24 mouse cellular contexts compared by ENCODE assay signal in genomic region chr16:8455221-8455620, GRCm38 (mm10). TPM values are rescaled to one million over a fixed set of nuclear protein-coding genes. Genes with fewer than 3 reads are reported as not detected.
A peak's percentile ranks its signal among the peaks of the same experiment; 100 is the strongest.
DNase-seq lines count a peak whose midpoint lies in the region; ATAC-seq and TF ChIP-seq lines count a peak whose summit lies in the region.
"Had no signal": no experiment of that assay in that cellular context is flagged by ENCODE, and none has a peak within 500 bp of the region (broad histone marks: within the 10 kb centered on the region; RNA-seq: fewer than 3 reads in every experiment).

No protein-coding gene starts in this region.

- 0 out of 2 replicates have a peak, but pooled peaks cover 9% of the 10 kb centered on the region for H3K27me3 ChIP-seq in intestine, embryonic 14.5 days (replicated peaks; ENCODE audit: control insufficient read depth, insufficient read depth, low read length)
- no peaks in the 10 kb centered on the region for H3K27me3 ChIP-seq in intestine, embryonic 15.5 days (replicated peaks)
- H3K27me3 ChIP-seq: limb, embryonic 13.5 days; lung, embryonic 15.5 days; neural tube, embryonic 12.5 days had no signal

- no peak for TF ChIP-seq CTCF in left cerebral cortex, adult 2 months (IDR thresholded peaks at IDR 0.05)

- DNase-seq in intestine, embryonic 14.5 days (ENCODE audit: low spot score) = peak; percentile 32
- DNase-seq in CD4-positive helper T cell, adult 2 months (ENCODE audit: low read depth, low spot score) = peak; percentile 52
- peak; percentile 54 for DNase-seq in T-cell, adult 2 months (ENCODE audit: low spot score)
- no peak for DNase-seq in left cerebral cortex, adult 2 months (ENCODE audit: extremely low spot score in 1 of 2, low spot score in 2 of 2)
- DNase-seq in ovary, postnatal 36 days (ENCODE audit: low spot score) = no peak
- DNase-seq in adrenal gland, postnatal 10 days = no peak
- DNase-seq: cerebellum, postnatal 14 days; heart, postnatal 14 days; retina, postnatal 1 day had no signal

- no peak overlapping the region for H3K27ac ChIP-seq in intestine, embryonic 14.5 days (ENCODE audit: low read depth)
- no peak overlapping the region for H3K27ac ChIP-seq in intestine, embryonic 15.5 days
- H3K27ac ChIP-seq in left cerebral cortex, adult 2 months = no peak overlapping the region
- H3K27ac ChIP-seq: heart, adult 2 months; kidney, embryonic 15.5 days; limb, embryonic 13.5 days; lung, embryonic 15.5 days; midbrain, embryonic 10.5 days; neural tube, embryonic 12.5 days had no signal

- no peaks in the 10 kb centered on the region for H3K36me3 ChIP-seq in intestine, embryonic 14.5 days (ENCODE audit: control insufficient read depth, insufficient read depth, low read length)
- H3K36me3 ChIP-seq in intestine, embryonic 15.5 days = no peaks in the 10 kb centered on the region
- H3K36me3 ChIP-seq: kidney, embryonic 15.5 days; limb, embryonic 13.5 days; lung, embryonic 15.5 days; midbrain, embryonic 10.5 days; neural tube, embryonic 12.5 days had no signal

- no peak overlapping the region for H3K9ac ChIP-seq in intestine, embryonic 14.5 days (ENCODE audit: low read length)
- no peak overlapping the region for H3K9ac ChIP-seq in intestine, embryonic 15.5 days
- H3K9ac ChIP-seq: kidney, embryonic 15.5 days; limb, embryonic 13.5 days; lung, embryonic 15.5 days; neural tube, embryonic 12.5 days had no signal

- intact Hi-C loops in left cerebral cortex, adult 2 months (cut with DNase I) = no loop called here

- WGBS in intestine, embryonic 14.5 days = 38% methylated on average over 2 of the region's 2 CpGs
- 51% methylated on average over 2 of the region's 2 CpGs for WGBS in intestine, embryonic 15.5 days

- H3K4me1 ChIP-seq in intestine, embryonic 14.5 days (replicated peaks; ENCODE audit: control insufficient read depth, insufficient read depth, low read length) = no peaks in the 10 kb centered on the region
- H3K4me1 ChIP-seq in intestine, embryonic 15.5 days (replicated peaks) = no peaks in the 10 kb centered on the region
- H3K4me1 ChIP-seq: kidney, embryonic 15.5 days; lung, embryonic 15.5 days; neural tube, embryonic 12.5 days had no signal

- no peaks in the 10 kb centered on the region for H3K9me3 ChIP-seq in intestine, embryonic 14.5 days (ENCODE audit: control insufficient read depth, low read length)
- no peaks in the 10 kb centered on the region for H3K9me3 ChIP-seq in intestine, embryonic 15.5 days
- H3K9me3 ChIP-seq: kidney, embryonic 15.5 days; limb, embryonic 13.5 days; lung, embryonic 15.5 days; midbrain, embryonic 10.5 days; neural tube, embryonic 12.5 days had no signal

- no peak for ATAC-seq in intestine, embryonic 14.5 days (replicated peaks; ENCODE audit: low FRiP score, low TSS enrichment, low read depth)
- ATAC-seq in intestine, embryonic 15.5 days = no peak
- ATAC-seq in megakaryocyte, adult 5-6 weeks (ENCODE audit: poor library complexity, severe bottlenecking) = peak; percentile 77
- ATAC-seq: hindbrain, embryonic 16.5 days; Patski had no signal

- no peak overlapping the region for H3K4me3 ChIP-seq in intestine, embryonic 14.5 days (ENCODE audit: low read depth, low read length)
- H3K4me3 ChIP-seq in intestine, embryonic 15.5 days (replicated peaks) = no peak overlapping the region
- H3K4me3 ChIP-seq in left cerebral cortex, adult 2 months = no peak overlapping the region
- H3K4me3 ChIP-seq: heart, adult 2 months; kidney, embryonic 15.5 days; limb, embryonic 13.5 days; lung, embryonic 15.5 days; midbrain, embryonic 10.5 days; neural tube, embryonic 12.5 days had no signal

- no peak overlapping the region for H3K4me2 ChIP-seq in intestine, embryonic 14.5 days (ENCODE audit: low read length)
- H3K4me2 ChIP-seq in intestine, embryonic 15.5 days (replicated peaks) = no peak overlapping the region
- H3K4me2 ChIP-seq: kidney, embryonic 15.5 days; limb, embryonic 13.5 days; lung, embryonic 15.5 days; neural tube, embryonic 12.5 days had no signal

RNA-seq across cellular contexts. Expression of gene Mettl22, which starts 15.4 kb away (rescaled TPM):
- 21.0 and 24.5 TPM in 2 replicates for polyA plus RNA-seq in intestine, embryonic 14.5 days (2014; fragmentation: Nextera tagmentation; extraction: Ambion mirVana)
- 14.2 and 16.8 TPM in 2 replicates for polyA plus RNA-seq in intestine, embryonic 15.5 days (2015; fragmentation: Nextera tagmentation; extraction: Ambion mirVana)
- 2.9 and 6.1 TPM in 2 replicates for total RNA-seq in megakaryocyte, adult 5-6 weeks (2015)
- 2.7 and 4.5 TPM in 2 replicates for total RNA-seq in megakaryocyte, adult 5-6 weeks (2017)
- 10 to 100 TPM; 25.3 to 29.6 TPM for total RNA-seq in left cerebral cortex, adult 2 months (2021)
- total RNA-seq in adrenal gland, postnatal 10 days (2021) = 10 to 100 TPM; 16.4 to 33.0 TPM

RNA-seq across cellular contexts. Expression of gene Tmem114, which starts 30.3 kb away (rescaled TPM):
- 0.12 TPM in 1 of 2 replicates, not detected in the other for polyA plus RNA-seq in intestine, embryonic 14.5 days (2014; fragmentation: Nextera tagmentation; extraction: Ambion mirVana)
- polyA plus RNA-seq in intestine, embryonic 15.5 days (2015; fragmentation: Nextera tagmentation; extraction: Ambion mirVana) = not detected in 2 replicates
- not detected in 2 replicates for total RNA-seq in megakaryocyte, adult 5-6 weeks (2015)
- total RNA-seq in megakaryocyte, adult 5-6 weeks (2017) = not detected in 2 replicates
- total RNA-seq in left cerebral cortex, adult 2 months (2021) = 1 to 10 TPM; 1.3 to 2.5 TPM
- total RNA-seq in adrenal gland, postnatal 10 days (2021) = not detected
- total RNA-seq: adrenal gland, adult 18-20 months; heart, adult 2 months; heart, postnatal 14 days had no signal
- polyA plus RNA-seq: embryonic facial prominence, embryonic 11.5 days; heart, adult 2 months; lung, embryonic 15.5 days; midbrain, embryonic 10.5 days; neural tube, embryonic 12.5 days; Patski; small intestine, adult 2 months; stomach, embryonic 16.5 days; urinary bladder, adult 2 months had no signal

RNA-seq across cellular contexts. Expression of gene Abat, which starts 58.0 kb away (rescaled TPM):
- polyA plus RNA-seq in intestine, embryonic 14.5 days (2014; fragmentation: Nextera tagmentation; extraction: Ambion mirVana) = 38.7 and 41.6 TPM in 2 replicates
- 72.4 and 74.1 TPM in 2 replicates for polyA plus RNA-seq in intestine, embryonic 15.5 days (2015; fragmentation: Nextera tagmentation; extraction: Ambion mirVana)
- total RNA-seq in megakaryocyte, adult 5-6 weeks (2015) = 0.02 TPM in 1 of 2 replicates, not detected in the other
- 0.20 TPM in 1 of 2 replicates, not detected in the other for total RNA-seq in megakaryocyte, adult 5-6 weeks (2017)
- total RNA-seq in left cerebral cortex, adult 2 months (2021) = 100 to 1,000 TPM; 140 to 156 TPM
- 10 to 100 TPM; 29.8 to 33.6 TPM for total RNA-seq in adrenal gland, postnatal 10 days (2021)

Comparison
In these comparisons a context has a peak if more than half of its experiments do, and no peak if none do; other contexts are left out.
1. DNase-seq: peak in intestine, embryonic 14.5 days (single experiment), CD4-positive helper T cell, adult 2 months (single experiment) and T-cell, adult 2 months (single experiment); none in left cerebral cortex, adult 2 months (0 of 2), ovary, postnatal 36 days (single experiment) and adrenal gland, postnatal 10 days (single experiment).
2. RNA of gene Abat, which starts 58.0 kb away (total RNA-seq): 140 to 156 TPM in left cerebral cortex, adult 2 months and 29.8 to 33.6 TPM in adrenal gland, postnatal 10 days; 0.02 to 0.20 TPM in megakaryocyte, adult 5-6 weeks; every median in the first group is over 10 times any median in the second.